Mouse (Mus musculus) gastrocnemius, postnatal 4 days (tissue): ENCODE measurements around the gene Gpr179. TPM values are rescaled to one million over a fixed set of nuclear protein-coding genes. Genes with fewer than 3 reads are reported as not detected.
A peak's percentile ranks its signal among the peaks of the same experiment; 100 is the strongest.

Experiments used
- DNase-seq, 2 experiments: peaks; one replicate each; pipeline ENCODE4 v3.0.0; 2021 to 2022; ENCODE audit warnings: low spot score in 2 of 2, mixed read lengths in 2 of 2
- total RNA-seq, 2 experiments: library from RNA; stranded (reverse); gene quantifications; 2 replicates each; pipeline ENCODE4 v1.2.3; 2021

Gpr179 gene
- total RNA-seq, 2 experiments from 2014 or later, result 0.22 to 0.29 TPM

DNA sequence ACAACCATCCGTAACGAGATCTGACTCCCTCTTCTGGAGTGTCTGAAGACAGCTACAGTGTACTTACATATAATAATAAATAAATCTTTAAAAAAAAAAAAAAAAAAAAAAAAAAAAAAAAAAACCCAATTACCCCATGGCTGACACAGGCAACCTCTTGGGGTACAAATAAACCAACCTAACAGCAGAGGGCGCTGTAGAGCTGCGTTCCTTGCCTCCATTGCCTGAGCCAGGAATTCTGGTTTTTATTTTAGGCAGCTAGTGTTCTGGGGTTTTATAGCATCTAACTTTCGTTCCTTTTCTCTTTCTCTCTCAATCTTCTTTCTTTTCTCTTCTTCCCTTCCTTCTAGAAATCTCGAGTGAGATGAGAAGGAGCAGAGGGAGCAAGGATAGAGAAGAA lies 5.8 kb upstream of the Gpr179 start:
- peak in 1 of 2 experiments; percentile 67 for DNase-seq

DNA sequence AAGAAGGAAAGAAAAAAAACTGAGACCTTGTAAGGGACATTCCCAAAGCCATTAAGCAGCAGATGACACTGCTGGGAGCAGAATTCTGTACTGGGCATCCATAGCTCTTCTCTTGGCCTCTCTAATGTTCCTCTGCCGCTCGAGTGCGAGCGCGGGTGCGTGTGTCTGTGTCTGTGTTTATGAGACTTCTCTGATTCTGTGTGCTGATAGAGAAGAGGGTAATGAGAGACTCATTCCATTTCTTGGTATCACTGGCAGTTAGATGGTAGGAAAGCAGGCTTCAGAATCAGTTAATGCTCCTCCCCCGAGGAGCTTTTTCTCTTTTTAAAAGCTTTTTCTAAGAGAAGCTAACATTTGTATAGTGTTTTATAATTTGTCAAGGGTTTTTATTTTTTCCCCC lies 3.4 kb upstream of the Gpr179 start:
- DNase-seq, result no peak

DNA sequence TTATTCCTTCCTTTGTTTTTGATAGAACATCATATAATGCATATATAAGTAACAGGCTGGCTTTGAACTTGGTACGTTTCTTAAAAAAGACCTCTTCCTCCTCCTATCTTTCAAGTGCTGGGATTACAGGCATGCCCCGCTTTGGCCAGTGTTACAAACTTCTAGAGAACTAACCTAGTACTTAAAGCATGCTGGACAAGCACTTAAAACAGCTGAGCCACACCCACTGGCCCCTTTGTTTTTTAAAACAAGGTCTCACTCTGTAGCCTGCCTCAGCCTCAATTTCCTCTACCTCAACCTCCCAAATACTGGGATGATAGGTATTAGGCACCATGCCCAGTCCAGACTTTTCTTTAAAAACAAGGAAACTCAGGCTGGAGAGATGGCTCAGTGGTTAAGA lies 2.8 kb upstream of the Gpr179 start:
- no peak for DNase-seq

DNA sequence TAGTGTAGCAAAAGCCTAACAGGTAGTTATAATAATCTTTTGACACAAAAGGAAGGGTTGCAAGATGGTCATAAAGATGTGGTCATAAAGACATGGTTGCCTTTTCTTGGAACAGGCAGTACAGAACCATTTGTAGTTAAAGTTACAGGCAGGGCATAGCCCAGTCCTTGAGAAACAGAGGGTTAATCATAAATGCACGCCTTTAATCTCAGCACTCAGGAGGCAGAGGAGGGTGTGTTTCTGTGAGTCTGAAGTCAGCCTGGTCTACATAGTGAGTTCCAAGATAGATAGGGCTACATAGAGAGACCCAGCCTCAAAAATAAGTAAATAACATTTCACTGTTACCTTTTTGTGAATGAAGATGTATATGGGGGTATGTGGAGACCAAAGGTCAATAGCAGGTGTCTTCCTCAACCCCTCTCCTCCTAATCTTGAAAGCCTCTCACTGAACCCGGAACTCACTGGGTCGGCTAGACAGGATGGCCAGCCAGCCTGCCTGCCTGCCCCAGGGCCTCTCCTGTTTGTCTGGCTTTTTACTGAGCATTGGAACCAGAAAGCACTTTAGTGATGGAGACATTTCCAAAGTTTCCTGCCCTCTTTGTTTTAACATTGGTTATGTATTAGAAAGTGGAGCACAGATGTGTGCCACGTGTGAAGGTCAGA lies 1.2 kb upstream of the Gpr179 start:
- no peak for DNase-seq

DNA sequence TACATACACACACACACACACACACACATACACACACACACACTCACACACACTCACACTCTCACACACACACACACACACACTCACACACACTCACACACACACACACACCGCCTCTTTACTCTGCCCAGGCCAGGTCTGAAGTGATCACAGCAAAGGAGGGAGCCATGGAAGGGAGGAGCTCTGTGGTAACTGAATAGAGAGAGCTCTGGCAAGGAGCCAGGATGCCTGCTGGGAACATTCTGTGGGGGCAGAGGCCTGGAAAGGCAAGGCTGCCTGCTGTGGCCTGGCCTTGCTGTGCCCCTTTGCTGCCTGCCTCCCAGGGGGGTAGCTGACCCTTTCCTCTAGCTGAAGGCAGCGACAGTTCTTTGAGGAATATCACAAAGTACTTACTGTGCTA lies 1.8 kb downstream of the Gpr179 start:
- peak; percentile 46 to 69 for DNase-seq

DNA sequence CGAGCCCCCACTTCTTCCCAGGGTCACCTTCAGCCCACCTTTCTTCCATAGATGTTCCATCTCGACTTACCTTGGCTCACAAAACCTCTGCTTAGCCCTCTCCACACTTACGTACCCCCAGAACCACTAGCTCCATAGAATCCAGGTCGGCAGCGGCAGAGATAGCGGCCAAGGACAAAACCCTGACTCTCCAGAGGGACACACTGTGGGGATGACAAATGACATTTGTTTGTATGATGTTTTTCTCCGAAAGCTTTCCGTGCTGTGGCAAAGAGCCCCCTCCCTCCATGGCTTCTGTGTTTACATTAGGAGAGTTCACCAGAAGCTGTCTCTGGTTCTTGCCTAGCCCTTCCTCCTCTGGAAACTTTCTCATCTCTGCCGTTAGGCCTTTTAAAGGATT lies 4.6 kb downstream of the Gpr179 start:
- DNase-seq, result no peak

DNA sequence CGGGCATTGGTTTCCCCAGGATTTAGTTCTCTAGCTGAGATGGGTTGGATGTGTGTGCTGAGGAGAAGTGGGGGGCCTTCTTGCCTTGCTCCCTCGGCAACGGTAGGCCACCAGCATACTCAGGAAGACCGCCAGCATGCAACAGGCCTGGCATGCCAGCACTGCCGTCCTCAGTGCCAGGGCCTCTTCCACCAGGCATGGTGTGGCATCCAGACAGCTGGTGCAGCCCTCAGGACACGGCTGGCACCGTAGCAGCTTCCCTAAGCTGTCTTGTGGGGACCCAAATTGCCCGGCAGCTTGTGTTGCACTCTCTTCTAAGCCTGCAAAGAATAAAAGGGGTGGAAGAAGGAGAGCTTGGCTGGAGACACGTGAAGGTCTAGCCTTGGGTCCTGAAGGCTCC lies 5.5 kb downstream of the Gpr179 start:
- DNase-seq, result no peak

DNA sequence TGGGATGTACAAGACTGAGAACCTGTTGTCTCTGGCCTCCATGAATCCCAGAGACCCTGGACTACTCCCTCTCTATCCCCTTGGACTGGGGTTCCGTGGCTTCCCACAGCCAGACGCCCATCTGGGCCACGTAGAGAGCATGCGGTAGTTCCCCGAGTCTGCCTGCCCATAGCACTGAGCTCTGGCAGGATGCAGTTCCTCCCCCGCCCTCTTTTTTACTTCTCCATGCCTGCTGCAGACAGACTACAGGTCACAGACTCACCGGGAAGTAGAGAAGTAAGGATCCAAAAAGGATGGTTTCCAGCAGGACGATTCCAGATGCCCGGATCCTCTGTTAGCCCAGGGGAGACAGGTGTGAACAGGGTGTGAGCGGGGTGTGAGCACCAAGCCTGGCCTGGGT lies 6.4 kb downstream of the Gpr179 start:
- DNase-seq, result no peak

DNA sequence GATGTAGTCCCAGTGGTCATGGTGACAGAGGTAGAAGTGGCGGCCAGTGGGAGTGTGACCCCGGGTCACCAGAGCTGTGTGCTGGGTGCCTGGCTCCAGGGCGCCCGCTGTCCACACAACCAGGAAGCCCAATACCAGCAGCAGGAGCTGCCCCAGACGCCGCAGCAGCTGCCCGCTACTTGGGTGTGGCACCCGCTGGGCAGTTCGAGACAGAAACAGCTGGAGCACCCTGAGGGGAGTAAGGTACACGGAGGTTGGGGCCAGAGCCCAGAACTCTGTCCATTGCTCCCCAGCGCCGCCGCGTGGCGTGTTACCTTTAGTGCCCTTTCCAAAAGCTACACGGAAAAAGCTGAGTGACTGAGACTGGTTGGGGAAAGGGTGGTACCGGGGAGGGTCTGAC lies 8.3 kb downstream of the Gpr179 start:
- no peak for DNase-seq

DNA sequence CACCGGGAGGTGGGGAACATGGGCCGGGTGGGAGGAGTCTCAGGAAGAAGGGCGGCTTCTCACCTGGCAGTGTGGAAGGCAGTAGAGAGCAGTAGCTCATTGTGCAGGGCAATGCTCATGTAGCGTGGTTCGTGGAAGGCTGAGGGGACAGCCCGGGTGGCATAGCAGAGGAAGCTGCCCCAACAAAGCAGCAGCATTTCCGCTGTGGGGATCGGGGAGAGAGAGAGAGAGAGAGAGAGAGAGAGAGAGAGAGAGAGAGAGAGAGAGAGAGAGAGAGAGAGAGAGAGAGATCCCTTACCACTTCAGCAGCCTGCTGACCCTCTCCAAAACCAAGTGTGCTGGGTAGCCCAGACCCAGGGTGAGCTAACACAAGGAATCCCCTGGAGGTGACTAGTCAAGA lies 8.7 kb downstream of the Gpr179 start:
- no peak for DNase-seq

DNA sequence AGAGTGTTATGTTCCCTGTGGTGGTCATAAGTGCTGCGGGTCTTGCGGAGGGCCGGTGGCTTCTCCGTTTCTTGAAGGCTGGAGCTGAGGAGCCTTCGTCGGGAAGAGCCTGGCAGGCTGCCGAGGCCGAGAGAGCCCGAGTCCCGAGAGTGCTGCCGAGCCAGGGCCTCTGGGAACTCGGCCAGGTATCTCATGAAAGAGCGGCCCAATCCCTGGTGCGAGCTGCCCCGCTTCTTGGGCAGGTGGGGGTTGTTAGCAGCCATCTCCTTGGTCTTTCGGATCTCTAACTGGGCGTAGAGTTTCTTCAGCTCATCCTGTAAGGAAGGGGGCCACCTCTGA lies 12.9 kb downstream of the Gpr179 start:
- peak; percentile 53 to 72 for DNase-seq

DNA sequence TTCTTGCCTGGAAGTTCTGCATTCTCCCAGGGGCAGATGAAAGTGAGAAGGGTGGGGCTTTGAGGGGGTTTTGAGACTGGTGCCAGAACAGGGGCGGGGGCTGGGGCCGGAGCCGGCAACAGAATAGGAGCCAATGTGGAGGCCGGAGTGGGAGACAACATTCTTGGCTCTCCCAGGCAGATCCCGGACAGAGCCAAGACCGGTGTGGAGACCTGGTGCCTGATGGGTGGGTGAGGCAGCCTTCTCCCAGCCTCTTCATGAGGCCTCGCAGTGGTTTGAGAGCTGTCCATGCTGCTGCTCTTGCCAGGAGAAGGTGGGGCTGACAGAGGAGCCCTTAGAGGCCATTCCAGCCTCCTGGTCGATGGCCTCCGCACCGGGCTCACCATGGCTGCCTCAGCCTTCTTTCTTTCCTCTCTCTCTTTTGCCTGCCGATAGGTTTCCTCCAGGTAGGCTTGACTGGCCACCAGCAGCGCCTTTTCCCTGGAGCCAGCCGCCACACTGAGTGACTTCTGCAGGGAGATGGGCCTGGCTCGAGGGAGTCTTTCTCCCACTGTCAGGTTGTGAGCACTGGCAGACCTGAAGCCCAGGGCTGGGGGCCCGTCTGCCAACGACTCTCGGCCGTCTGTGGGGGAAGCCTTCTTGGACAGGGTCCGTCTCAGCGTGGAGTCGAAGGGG lies 13.4 kb downstream of the Gpr179 start:
- DNase-seq, result no peak

DNA sequence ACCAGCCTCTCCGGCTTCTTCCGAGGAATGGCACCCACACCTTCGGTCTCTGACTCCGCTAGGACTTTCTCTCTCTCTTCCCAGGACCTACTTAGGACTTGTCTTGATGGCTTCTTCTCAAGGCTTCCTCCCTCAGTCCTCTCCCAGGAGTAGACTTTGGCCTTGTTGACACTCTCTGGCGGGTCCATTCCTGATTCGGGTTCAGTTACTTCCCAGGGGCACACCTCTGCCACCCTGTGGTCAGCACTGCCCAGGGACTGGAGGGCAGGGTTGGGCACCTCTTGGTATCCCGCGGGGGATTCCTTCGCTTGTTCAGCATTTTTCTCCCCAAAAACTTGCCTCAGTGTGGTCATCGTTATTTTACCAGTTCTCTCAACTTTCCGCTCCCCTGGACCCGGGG lies 14.5 kb downstream of the Gpr179 start:
- no peak for DNase-seq

DNA sequence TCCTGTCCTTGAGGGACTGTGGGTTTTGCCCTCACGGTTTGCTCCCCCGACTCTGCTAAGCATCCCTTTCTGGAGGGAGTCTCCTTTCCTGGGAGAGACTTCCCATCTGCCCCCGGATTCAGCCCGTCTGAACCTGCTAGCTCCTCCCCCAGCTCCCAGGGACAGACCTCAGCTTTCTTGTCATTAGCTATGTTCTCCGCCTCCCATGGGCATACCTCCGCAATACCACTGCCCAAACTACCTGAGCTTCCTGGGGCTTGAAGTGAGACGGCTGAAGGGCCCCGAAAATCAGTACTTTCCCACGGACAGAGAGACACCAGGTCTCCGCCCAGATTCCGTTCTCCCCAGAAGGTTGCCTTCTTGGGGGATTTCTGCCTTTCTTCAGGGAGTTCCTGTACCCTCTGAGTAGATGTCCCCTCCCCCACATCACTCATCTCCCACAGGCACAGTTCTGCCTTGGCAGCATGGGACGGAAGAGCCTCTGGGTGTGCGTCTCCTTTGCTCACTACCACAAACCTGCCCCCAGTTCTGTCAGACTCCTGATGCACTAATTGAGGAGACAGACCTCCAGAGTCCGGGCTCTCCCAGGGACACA lies 15.0 kb downstream of the Gpr179 start:
- no peak for DNase-seq

DNA sequence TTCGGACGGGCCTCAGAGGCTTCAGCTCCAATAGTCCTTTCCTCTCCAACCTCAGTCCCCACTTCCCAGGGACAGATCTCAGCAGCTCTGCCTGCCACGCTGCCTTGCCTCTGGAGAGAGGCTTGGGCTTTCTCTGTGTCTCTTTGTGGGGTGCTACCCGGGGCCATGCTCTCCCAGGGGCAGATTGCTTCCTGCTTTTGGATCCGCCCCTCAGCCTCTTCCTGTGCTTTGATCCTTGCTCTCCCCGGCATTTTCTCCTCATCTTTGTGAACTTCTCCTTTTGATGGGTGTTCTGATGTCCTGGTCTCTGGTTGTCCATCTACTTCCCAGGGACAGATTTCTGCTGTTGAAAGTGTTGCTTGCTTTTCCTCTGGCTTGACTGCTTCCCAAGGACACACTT lies 15.6 kb downstream of the Gpr179 start:
- DNase-seq, result no peak

DNA sequence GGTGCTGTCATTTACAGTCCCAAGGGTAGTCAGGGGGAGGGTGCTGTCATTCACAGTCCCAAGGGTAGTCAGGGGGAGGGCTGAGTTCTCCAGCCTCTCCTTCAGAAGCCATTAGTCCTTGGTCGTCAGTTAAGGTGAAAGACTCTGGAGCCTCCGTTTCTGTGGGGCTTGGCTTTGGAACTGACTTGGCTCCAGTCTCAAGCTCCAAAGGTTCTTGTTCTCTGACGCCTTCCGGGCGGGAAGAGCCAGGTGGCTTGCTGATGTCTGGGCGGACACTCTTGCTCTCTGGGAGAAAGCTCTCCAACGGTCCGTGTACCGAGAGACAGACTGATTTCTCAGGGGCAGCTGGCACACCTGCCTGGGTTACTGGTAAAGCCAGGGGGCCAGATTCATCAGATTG lies 17.5 kb downstream of the Gpr179 start:
- DNase-seq, result no peak

DNA sequence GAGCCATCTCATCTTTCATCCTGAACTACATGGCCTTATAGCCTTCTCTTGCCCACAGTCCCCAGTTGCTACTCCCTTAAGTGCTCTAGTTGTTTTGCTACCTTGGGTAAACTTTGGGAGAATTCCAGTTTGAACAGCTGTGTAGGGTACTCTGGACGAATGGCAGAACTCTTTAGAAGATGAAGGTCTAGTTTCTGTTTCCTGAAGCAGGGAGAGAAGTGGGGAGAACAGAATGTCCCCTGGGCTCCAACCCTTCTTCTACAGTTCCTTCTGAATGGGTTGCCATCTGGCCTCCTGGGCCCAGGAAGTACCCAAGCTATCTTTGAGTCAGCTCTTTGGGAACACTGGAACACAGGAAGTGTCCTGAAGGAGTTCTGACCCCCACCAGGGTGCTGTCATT lies 18.0 kb downstream of the Gpr179 start:
- DNase-seq, result no peak

DNA sequence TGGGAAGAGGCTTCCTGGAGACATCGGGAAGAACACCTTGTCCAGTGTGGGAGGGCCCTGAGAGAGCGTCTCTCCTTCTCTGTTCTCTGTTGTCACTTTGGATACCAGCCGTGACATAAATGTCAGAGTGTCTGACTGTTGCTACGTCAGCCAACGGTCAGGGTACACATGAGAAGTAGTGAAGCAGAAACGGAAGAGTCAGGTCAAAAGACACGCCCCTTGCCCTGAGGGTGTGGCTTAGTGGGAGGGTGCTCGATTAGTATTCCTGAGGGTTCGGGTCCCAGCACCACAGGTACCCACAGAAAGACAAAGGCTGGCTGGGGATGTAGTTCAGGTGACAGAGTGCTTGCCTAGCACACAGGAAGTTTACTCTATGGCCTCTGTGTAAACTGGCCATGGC lies 18.8 kb downstream of the Gpr179 start:
- no peak for DNase-seq

DNA sequence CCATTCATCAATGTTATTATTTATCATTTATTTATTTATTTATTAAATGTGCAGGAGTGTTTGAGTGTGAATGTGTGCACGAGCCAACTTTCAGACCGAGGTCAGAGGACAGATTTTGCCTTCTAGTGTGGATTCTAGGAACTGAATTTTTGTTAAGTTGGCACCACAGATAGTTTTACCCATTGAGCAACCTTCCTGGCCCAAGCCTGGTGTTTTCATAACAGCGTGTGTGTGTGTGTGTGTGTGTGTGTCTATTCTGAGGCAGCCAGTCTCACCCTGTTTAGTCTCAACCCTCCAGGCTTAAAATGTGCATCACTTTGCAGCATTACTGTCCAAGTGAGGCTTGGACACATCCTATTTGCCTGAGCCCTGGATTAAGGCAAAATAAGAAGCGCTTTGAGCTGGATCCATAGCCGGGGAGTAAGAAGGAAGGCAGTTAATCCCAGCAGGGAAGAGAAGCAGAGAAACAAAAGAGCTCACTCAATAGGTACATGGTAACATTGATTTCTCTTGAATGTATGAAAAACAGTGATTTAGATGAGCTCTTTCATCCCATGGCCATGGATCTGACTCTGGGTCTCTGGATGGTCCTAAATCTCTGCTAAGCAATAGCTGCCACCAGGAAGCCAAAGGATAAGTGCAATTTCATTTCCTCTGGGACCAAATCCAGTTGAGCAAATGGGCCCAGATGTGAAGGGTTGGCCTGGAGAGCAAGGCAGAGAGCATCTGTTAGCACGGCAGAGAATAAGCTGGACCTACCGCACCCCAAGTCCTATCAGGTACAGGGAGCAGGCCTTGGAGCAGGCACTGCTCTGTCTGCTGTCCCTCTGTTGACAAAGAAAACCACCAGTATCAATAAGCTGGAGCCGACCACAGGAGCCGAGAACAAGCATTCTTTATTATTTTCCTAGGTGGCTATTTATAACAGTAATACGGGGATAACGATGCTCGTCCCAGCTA lies 20.4 kb downstream of the Gpr179 start:
- DNase-seq, result no peak

DNA sequence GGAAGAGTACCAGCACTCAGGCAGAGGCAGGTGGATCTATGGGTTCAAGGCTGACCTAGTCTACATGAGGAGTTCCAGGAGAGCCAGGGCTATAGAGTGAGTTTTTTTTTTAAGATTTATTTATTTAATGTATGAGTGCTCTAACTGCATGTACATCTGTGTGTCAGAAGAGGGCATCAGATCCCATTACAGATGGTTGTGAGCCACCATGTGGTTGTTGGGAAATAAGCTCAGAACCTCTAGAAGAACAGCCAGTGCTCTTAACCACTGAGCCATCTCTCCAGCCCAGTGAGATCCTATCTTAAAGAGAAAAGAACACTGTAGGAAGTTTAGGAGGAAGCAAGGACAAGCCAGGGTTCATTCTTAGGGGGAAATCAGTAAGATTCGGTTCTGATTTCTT lies 21.6 kb downstream of the Gpr179 start:
- DNase-seq, result no peak

DNA sequence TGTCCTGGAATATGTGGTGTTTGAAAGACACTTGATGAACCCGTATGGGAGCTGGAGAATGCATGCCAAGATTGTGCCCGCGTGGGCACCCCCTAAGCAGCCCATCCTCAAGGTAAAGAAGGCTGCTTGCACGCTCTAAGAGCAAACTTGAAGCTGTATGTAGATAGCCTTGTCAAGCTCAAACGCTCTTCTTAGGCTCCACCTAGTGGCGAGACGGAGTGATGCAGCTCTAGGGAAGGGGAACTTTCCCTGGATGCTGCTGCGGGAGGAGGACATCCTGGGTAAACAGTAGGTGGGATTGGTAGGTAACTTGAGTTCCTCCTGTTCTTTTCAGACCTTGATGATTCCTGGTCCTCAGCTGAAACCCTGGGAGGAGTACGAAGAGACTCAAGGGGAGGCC lies 23.7 kb downstream of the Gpr179 start:
- DNase-seq, result peak in 1 of 2 experiments; percentile 43

DNA sequence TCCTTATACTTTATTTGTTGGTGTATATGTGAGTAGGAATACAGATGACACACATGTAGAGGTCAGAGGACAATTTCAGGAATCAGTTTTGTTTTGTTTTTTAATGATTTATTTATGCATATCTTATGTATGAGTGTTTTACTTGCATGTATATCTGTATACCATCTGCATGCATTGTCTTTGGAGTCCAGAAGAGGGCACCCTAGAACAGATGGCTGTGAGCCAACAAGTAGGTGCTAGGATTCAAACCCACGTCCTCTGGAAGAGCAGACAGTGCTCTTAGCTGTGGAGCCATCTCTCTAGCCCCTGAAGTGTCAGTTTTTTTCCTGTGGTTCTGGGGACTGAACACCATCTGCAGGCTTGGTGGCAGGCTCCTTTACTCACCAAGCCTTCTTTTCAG lies 26.7 kb downstream of the Gpr179 start:
- no peak for DNase-seq
